Mouse (Mus musculus) stomach, adult 2 months (tissue): ENCODE results near the gene Tspan9. TPM values are rescaled to one million over a fixed set of nuclear protein-coding genes. Genes with fewer than 3 reads are reported as not detected.

ENCODE experiments used
- polyA plus RNA-seq: library from polyadenylated mRNA; depleted of rRNA; stranded (reverse); fragments of >200 nt; gene quantifications from 2 replicates; pipeline ENCODE4 v1.2.3, GENCODE M21; 2012; rRNA removed

Gene Tspan9
- polyA plus RNA-seq: 34.1 and 43.0 TPM in 2 replicates

GRCm38 (mm10) chr6:128143390-128144020, at the start of gene Tspan9:
Tspan9 (minus strand) TSS chr6:128143594.

Other genes starting within 250 kb of the Tspan9 start
- gene Tead4, start 157.2 kb upstream of the Tspan9 start, polyA plus RNA-seq: 1.2 and 3.8 TPM in 2 replicates
- 2.4 and 2.6 TPM in 2 replicates for gene Tulp3, start 212.3 kb upstream of the Tspan9 start, polyA plus RNA-seq
- gene Rhno1, start 219.3 kb upstream of the Tspan9 start, polyA plus RNA-seq: 6.5 and 7.6 TPM in 2 replicates
- gene Foxm1, start 219.4 kb upstream of the Tspan9 start, polyA plus RNA-seq: 4.8 and 5.2 TPM in 2 replicates
- gene Tex52, start 231.9 kb upstream of the Tspan9 start, polyA plus RNA-seq: 0.10 TPM in 1 of 2 replicates, not detected in the other
- not detected in 2 replicates for gene Gm44596, start 231.9 kb upstream of the Tspan9 start, polyA plus RNA-seq